Mouse (Mus musculus) monocyte, adult 2 months (primary cell): ENCODE data around the gene Gatad1.
"Not testable (repeated sequence)": the region's sequence is repeated elsewhere in the genome, so short reads cannot be mapped to it uniquely, and the experiment has no call there.

Experiments used
- DNase-seq, 2 experiments: peaks; one replicate each; pipeline ENCODE4 v3.0.0; 2022; ENCODE audit warnings: low spot score in 2 of 2, low read depth in 1 of 2

Gatad1 gene

GRCm38 (mm10) chr5:3635286-3635685, 21.7 kb downstream of the Gatad1 start:
- no peak for DNase-seq

DNA sequence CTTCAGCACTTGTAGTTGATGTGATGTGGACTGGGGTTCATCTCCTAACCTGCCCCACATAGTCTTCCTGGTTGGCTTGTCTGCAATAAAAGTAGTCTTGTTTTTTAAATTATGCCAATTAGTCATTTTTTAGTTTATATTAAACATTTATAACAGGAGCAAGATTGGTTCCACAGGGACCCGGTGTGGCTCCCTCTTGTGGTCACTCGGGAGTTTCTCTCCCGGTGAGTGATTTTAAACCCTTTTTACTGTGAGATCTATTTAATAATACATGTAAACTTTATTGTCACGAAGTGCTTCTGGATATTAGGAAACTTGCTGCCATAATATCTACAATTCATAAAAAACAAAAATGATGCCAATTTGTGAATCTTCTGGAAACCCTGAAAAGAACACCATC, 23.0 kb downstream of the Gatad1 start:
- DNase-seq = no peak

DNA sequence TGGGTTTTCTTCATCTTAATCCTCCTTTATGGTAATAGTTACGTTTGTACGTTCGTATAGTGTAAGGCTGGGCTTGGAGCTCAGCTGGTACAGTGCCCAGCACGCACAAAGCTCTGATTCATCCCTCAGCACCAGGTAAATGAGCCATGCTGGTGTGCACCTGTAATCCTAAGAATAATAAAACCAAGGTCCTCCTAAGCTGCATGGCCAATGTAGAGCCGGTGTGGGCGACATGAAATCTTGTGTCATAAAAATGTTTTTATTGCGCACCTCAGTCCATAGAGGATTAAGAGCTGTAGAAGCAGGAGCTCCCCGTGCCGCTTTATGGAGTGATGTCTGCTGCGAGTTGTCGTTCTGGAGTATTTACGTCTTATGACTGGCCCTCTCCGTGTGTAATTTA, 23.7 kb downstream of the Gatad1 start:
- no peak for DNase-seq

DNA sequence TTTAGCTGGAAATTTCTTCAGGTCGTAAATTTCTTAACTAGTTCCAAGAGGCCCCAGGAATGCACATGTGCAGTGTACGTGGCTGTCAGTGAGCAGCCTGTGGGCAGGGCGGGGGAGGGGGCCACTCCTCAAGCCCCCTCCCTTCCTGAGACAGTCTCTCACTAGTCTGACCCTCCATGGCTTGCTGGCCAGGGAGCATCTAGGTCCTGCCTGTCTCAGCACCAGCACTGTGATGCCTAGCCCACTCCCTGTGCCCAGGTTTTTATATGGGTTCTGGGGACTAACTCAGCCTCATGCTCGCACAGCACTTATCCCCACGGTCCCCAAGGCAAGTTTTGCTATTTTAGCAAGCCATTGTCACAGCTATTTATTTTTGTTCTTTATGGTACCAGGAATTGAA, 24.7 kb downstream of the Gatad1 start:
- DNase-seq = no peak

- no peak for DNase-seq
Observed at GRCm38 (mm10) chr5:3631512-3632271, 25.3 kb downstream of the Gatad1 start.

DNA sequence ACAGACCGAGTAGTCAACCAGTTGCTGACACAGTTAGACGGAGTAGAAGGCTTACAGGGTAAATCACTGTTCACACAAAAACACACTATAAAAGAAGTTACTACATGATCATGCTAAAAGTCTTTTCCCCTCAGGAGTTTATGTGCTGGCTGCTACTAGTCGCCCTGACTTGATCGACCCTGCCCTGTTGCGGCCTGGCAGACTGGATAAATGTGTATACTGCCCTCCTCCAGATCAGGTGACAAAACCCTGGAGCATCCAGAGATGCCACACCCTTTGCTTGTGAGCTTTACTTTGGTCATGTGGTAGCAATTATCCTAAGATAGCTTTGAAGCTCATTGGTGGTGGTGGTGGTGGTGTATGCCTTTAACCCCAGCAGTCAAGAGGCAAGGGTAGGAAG, 26.9 kb downstream of the Gatad1 start:
- DNase-seq = no peak

- no peak for DNase-seq
Observed at GRCm38 (mm10) chr5:3620486-3620885, 36.5 kb downstream of the Gatad1 start.

GRCm38 (mm10) chr5:3611835-3612234, 45.1 kb downstream of the Gatad1 start:
- not testable (repeated sequence) for DNase-seq

GRCm38 (mm10) chr5:3609241-3609640, 47.7 kb downstream of the Gatad1 start:
- no peak for DNase-seq

GRCm38 (mm10) chr5:3607114-3607513, 49.9 kb downstream of the Gatad1 start:
- DNase-seq = no peak

DNA sequence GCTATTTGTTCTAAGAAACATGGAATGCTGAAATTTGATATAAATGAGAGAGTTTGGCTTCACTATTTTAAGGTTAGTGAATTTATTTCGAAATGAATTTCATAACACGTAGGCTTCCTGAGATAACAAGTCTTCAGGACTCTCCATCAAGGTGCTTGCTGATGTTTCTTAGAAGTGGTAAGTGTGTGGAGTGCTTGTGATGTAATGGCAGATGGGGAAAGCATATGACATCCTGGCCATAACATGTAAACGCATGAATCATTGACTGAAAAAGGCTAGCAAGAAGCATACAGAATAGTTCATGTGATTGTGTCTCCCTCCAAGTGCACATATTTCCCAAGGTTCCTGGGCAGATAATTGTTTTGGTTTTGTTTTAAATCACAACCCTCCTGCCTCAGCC, 56.2 kb downstream of the Gatad1 start:
- DNase-seq = no peak

GRCm38 (mm10) chr5:3600298-3600697, 56.7 kb downstream of the Gatad1 start:
- DNase-seq = no peak

GRCm38 (mm10) chr5:3598766-3599165, 58.2 kb downstream of the Gatad1 start:
- no peak for DNase-seq

DNA sequence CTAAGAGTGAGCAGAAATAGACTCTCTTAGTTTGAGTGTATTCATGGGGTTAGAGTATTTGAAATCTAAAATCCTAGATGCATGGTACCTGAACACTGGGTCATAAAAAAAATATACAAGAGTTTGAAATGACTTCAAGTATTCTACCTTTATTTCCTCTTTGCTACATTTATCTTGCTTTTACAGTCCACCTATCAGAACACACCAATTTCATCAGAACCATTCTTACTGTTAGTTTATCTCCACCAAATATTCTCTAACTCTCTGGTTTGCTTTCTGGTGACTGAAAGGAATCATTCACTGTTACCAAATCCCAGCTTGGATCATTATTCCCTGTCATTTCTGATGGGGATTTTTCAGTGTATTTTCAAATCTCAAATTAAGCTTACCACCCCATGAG, 59.8 kb downstream of the Gatad1 start:
- no peak for DNase-seq

DNA sequence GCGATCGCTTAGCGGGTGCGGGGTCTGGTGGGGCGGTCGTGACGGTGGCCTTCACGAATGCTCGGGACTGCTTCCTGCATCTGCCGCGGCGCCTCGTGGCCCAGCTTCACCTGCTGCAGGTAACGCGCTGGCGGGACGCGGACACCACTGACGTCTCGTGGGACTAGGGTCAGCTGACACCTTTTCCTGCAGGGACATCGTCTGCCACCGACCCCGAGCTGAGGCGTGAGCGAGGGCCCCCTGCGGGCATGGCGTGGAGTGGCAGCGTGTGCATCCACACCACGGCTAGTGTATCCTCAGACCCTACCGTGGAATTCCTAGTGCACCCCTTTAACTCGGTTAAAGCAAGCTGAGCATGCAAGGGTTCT, 60.6 kb downstream of the Gatad1 start, which contains the start of gene Rbm48:
Gene Rbm48 (minus strand): TSS at position 187 of the 368 bp plus-strand sequence.
- DNase-seq = peak; percentile 30 to 61

DNA sequence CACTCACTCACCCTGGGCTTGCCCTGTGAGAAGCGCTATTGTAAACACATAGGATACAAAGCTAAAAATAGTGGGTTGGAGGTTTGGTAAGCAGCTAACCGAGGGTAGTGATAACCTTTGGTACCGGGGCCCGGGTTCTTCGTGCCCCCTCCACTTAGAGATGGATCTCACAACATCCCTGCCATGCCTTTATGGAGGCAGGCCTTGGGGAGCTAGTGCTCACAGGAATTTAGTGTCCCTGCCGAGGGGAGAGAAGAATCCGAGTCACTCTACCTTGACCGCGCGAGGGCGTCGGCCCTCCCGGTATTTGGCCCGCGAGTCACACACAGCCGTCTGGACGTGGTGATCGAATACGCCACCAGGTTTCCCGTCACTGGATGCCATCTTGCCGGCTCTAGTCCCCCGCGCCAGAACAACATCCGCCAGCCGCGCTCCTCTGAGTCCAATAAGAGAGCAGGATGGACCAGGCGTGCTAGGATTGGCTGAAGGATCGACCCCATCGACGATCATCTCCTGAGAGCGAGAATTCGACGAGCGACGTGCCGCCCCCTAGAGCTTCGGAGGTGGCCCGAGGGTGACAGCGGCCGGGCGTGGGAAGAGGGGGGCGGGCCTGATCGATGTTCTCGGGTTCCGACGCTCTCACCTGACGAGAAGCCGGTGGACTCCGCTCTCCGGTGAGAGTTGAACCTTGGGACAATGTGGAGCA, 61.1 kb downstream of the Gatad1 start, which contains the start of gene Pex1:
Gene Pex1 (plus strand): TSS at position 374 of the 706 bp plus-strand sequence.
- DNase-seq = peak; percentile 87 to 88
